Comparison of ENCODE assay signal across 15 mouse cellular contexts in genomic region chr7:112276823-112277222, GRCm38 (mm10). TPM values are rescaled to one million over a fixed set of nuclear protein-coding genes. Genes with fewer than 3 reads are reported as not detected.
DNase-seq lines count a peak whose midpoint lies in the region; ATAC-seq and TF ChIP-seq lines count a peak whose summit lies in the region.
"Had no signal": no experiment of that assay in that cellular context is flagged by ENCODE, and none has a peak within 500 bp of the region (broad histone marks: within the 10 kb centered on the region; RNA-seq: fewer than 3 reads in every experiment).

No protein-coding gene starts in this region.

- H3K4me2 ChIP-seq in heart, embryonic 12.5 days = peak overlapping the region; percentile 5; the same call in 1 of the 2 replicates
- H3K4me2 ChIP-seq: hindbrain, embryonic 13.5 days; liver, embryonic 15.5 days; midbrain, embryonic 11.5 days had no signal

- 71% methylated on average over 4 of the region's 4 CpGs for WGBS in lung, adult 2 months
- 11% methylated on average over 4 of the region's 4 CpGs for WGBS in heart, embryonic 12.5 days
- WGBS in small intestine, adult 2 months = 33% methylated on average over 4 of the region's 4 CpGs

- ATAC-seq in heart, embryonic 12.5 days (ENCODE audit: insufficient number of reproducible peaks, low FRiP score) = peak; percentile 72
- no peak for ATAC-seq in erythroid progenitor cell, adult 5-6 weeks (replicated peaks; ENCODE audit: low FRiP score, poor library complexity, severe bottlenecking)

- peaks cover 50% of the 10 kb centered on the region for H3K36me3 ChIP-seq in heart, embryonic 12.5 days
- peaks cover 8% of the 10 kb centered on the region; the same call in 1 of the 2 replicates for H3K36me3 ChIP-seq in small intestine, adult 2 months (ENCODE audit: control insufficient read depth, insufficient read depth, low read length)
- H3K36me3 ChIP-seq: embryonic facial prominence, embryonic 10.5 days; forebrain, embryonic 10.5 days; hindbrain, embryonic 13.5 days; liver, embryonic 15.5 days had no signal

- peaks cover 28% of the 10 kb centered on the region for H3K4me1 ChIP-seq in lung, adult 2 months (ENCODE audit: control insufficient read depth, insufficient read depth, low read length)
- peaks cover 96% of the 10 kb centered on the region for H3K4me1 ChIP-seq in heart, embryonic 12.5 days (replicated peaks)
- H3K4me1 ChIP-seq in small intestine, adult 2 months (ENCODE audit: control insufficient read depth, insufficient read depth, insufficient read length, low read length) = peaks cover 45% of the 10 kb centered on the region

- no peak overlapping the region for H3K4me3 ChIP-seq in lung, adult 2 months (replicated peaks; ENCODE audit: extremely low read depth, low read depth, low read length)
- H3K4me3 ChIP-seq in heart, embryonic 12.5 days = no peak overlapping the region
- no peak overlapping the region for H3K4me3 ChIP-seq in small intestine, adult 2 months (ENCODE audit: low read depth, low read length)
- H3K4me3 ChIP-seq: embryonic facial prominence, embryonic 10.5 days; forebrain, embryonic 10.5 days; hindbrain, embryonic 13.5 days; liver, embryonic 15.5 days had no signal

- intact Hi-C loops in heart, postnatal 10 days (cut with DNase I) = loop anchor here (10.0 kb wide), 1 partner anchor 52 kb away; the partner anchor contains the start of gene Mical2

- peak overlapping the region; percentile 99 for H3K27ac ChIP-seq in heart, embryonic 12.5 days (ENCODE audit: poor library complexity, severe bottlenecking)
- H3K27ac ChIP-seq in small intestine, adult 2 months (ENCODE audit: insufficient read depth, low read depth, low read length) = peak overlapping the region; percentile 73
- H3K27ac ChIP-seq: embryonic facial prominence, embryonic 10.5 days; forebrain, embryonic 10.5 days; liver, embryonic 15.5 days had no signal

- TF ChIP-seq CTCF in lung, adult 2 months (IDR thresholded peaks at IDR 0.05; ENCODE audit: insufficient read depth, low read length) = no peak
- no peak for TF ChIP-seq CTCF in small intestine, adult 2 months (IDR thresholded peaks at IDR 0.05; ENCODE audit: extremely low read depth, insufficient read length, insufficient replicate concordance, low read depth, low read length)

- peak overlapping the region; percentile 70 for H3K9ac ChIP-seq in heart, embryonic 12.5 days
- H3K9ac ChIP-seq: hindbrain, embryonic 13.5 days; liver, embryonic 15.5 days had no signal

- no peaks in the 10 kb centered on the region for H3K9me3 ChIP-seq in heart, embryonic 12.5 days (replicated peaks)
- H3K9me3 ChIP-seq: embryonic facial prominence, embryonic 10.5 days; forebrain, embryonic 10.5 days; hindbrain, embryonic 13.5 days; liver, embryonic 15.5 days had no signal

- H3K27me3 ChIP-seq in heart, embryonic 12.5 days (replicated peaks) = no peaks in the 10 kb centered on the region
- no peaks in the 10 kb centered on the region for H3K27me3 ChIP-seq in small intestine, adult 2 months (ENCODE audit: control insufficient read depth, insufficient read depth, low read length)
- H3K27me3 ChIP-seq: hindbrain, embryonic 13.5 days; liver, embryonic 15.5 days had no signal

- TF ChIP-seq POLR2A in lung, adult 2 months (IDR thresholded peaks at IDR 0.05; ENCODE audit: borderline replicate concordance, extremely low read depth, low read depth, low read length) = no peak
- no peak for TF ChIP-seq POLR2A in small intestine, adult 2 months (IDR thresholded peaks at IDR 0.05; ENCODE audit: low read depth, low read length)

- DNase-seq in lung, adult 18-20 months = peak; percentile 61 to 73
- DNase-seq in lung, adult 2 months = no peak
- DNase-seq in heart, postnatal 10 days = peak; percentile 65 to 77
- no peak for DNase-seq in adrenal gland, adult 8-10 months
- DNase-seq: cerebellum, adult 8-10 months; kidney, adult 8-10 months; left cerebral cortex, postnatal 4 days had no signal

RNA-seq across cellular contexts. Expression of gene Mical2, which starts 51.2 kb away (rescaled TPM):
- 49.0 and 58.2 TPM in 2 replicates for polyA plus RNA-seq in lung, adult 2 months (2012; rRNA removed)
- polyA plus RNA-seq in heart, embryonic 12.5 days (2016; fragmentation: Nextera tagmentation; extraction: Ambion mirVana) = 156 and 163 TPM in 2 replicates
- total RNA-seq in heart, postnatal 10 days (2021) = 100 to 1,000 TPM; 177 to 185 TPM
- 13.0 and 20.7 TPM in 2 replicates for polyA plus RNA-seq in small intestine, adult 2 months (2012; rRNA removed)
- not detected in 2 replicates for total RNA-seq in erythroid progenitor cell, adult 5-6 weeks (2015; ENCODE audit: low replicate concordance)
- not detected in 2 replicates for total RNA-seq in erythroid progenitor cell, adult 5-6 weeks (2017; ENCODE audit: low replicate concordance)
- 10 to 100 TPM in 2 of 4 experiments, 1 to 10 TPM in 2; 7.7 to 16.3 (median 10.9) TPM for total RNA-seq in adrenal gland, adult 8-10 months (2022)

Comparison
In these comparisons a context has a peak if more than half of its experiments do, and no peak if none do; other contexts are left out.
1. DNase-seq: peak in lung, adult 18-20 months (2 of 2) and heart, postnatal 10 days (2 of 2); none in lung, adult 2 months (single experiment) and adrenal gland, adult 8-10 months (single experiment).
2. RNA of gene Mical2, which starts 51.2 kb away (total RNA-seq): 177 to 185 TPM in heart, postnatal 10 days; 7.7 to 16.3 TPM in adrenal gland, adult 8-10 months and not detected in erythroid progenitor cell, adult 5-6 weeks; every median in the first group is over 10 times any median in the second.